Mouse (Mus musculus) MEL (cell line): ENCODE measurements around the gene Slc2a1. TPM values are rescaled to one million over a fixed set of nuclear protein-coding genes. Genes with fewer than 3 reads are reported as not detected.

Experiments used
- DNase-seq: peaks from one replicate; pipeline ENCODE4 v3.0.0; 2011; ENCODE audit warnings: low read depth, low spot score
- H3K27ac ChIP-seq: 2 replicates; pipeline ENCODE4 v1.5.1; 2012; ENCODE audit warnings: low read depth, mild to moderate bottlenecking, control low read depth, low read length, moderate library complexity; ENCODE audit not compliant: control insufficient read depth
- H3K27me3 ChIP-seq, 2 experiments: fragments of 150-350 bp in 1 of 2; sonication (generic) in 1 of 2; 2 replicates each; pipeline ENCODE4 v1.6.1; 2012; ENCODE audit warnings: low read length in 2 of 2, mild to moderate bottlenecking in 2 of 2, improper control_type of control experiment in 1 of 2, moderate library complexity in 1 of 2; ENCODE audit not compliant: insufficient read depth in 2 of 2, control insufficient read depth in 1 of 2
- H3K36me3 ChIP-seq, 2 experiments: 2 replicates each; pipeline ENCODE4 v1.6.1; 2012 to 2014; ENCODE audit warnings: low read length in 2 of 2, improper control_type of control experiment in 1 of 2, inconsistent platforms in 1 of 2, mild to moderate bottlenecking in 1 of 2; ENCODE audit not compliant: insufficient read depth in 2 of 2, control insufficient read depth in 1 of 2
- H3K4me1 ChIP-seq, 2 experiments: fragments of 150-350 bp in 1 of 2; sonication (generic) in 1 of 2; 2 replicates each; pipeline ENCODE4 v1.6.1; 2012; ENCODE audit warnings: low read length in 2 of 2, improper control_type of control experiment in 1 of 2, mild to moderate bottlenecking in 1 of 2; ENCODE audit not compliant: insufficient read depth in 2 of 2, control insufficient read depth in 1 of 2
- H3K4me3 ChIP-seq, 2 experiments: fragments of 150-350 bp in 1 of 2; sonication (generic) in 1 of 2; 2 replicates each; pipeline ENCODE4 v1.5.1; 2012; ENCODE audit warnings: low read depth in 2 of 2, low read length in 2 of 2, mild to moderate bottlenecking in 2 of 2, moderate library complexity in 2 of 2, control low read depth in 1 of 2, improper control_type of control experiment in 1 of 2; ENCODE audit not compliant: control insufficient read depth in 1 of 2, insufficient read depth in 1 of 2
- H3K79me2 ChIP-seq: 2 replicates; pipeline ENCODE4 v1.6.1; 2012; ENCODE audit warnings: mild to moderate bottlenecking, low read length, moderate library complexity; ENCODE audit not compliant: control insufficient read depth, poor library complexity, insufficient read depth
- H3K9ac ChIP-seq: 2 replicates; pipeline ENCODE4 v1.6.1; 2012; ENCODE audit warnings: low read depth, mild to moderate bottlenecking, control low read depth, low read length, moderate library complexity; ENCODE audit not compliant: control insufficient read depth, poor library complexity, severe bottlenecking
- H3K9me3 ChIP-seq: fragments of 150-350 bp; sonication (generic); replicated peaks from 2 replicates; pipeline ENCODE4 v1.6.1; 2012; ENCODE audit warnings: mild to moderate bottlenecking, low read length, improper control_type of control experiment, moderate library complexity; ENCODE audit not compliant: insufficient read depth
- CHD1 ChIP-seq: IDR thresholded peaks from 2 replicates; pipeline ENCODE4 v1.6.1; 2012; ENCODE audit warnings: low read depth, mild to moderate bottlenecking, inconsistent platforms, low read length, improper control_type of control experiment
- CHD2 ChIP-seq: IDR thresholded peaks from 2 replicates; pipeline ENCODE4 v1.6.1; 2011; ENCODE audit warnings: low read length, improper control_type of control experiment
- CTCF ChIP-seq, 3 experiments: IDR thresholded peaks in 2 of 3; conservative IDR thresholded peaks in 1 of 3; 2 replicates each; pipeline ENCODE4 v1.5.1; 2011 to 2012; ENCODE audit warnings: low read length in 3 of 3, low read depth in 2 of 3, mild to moderate bottlenecking in 2 of 3, improper control_type of control experiment in 1 of 3, inconsistent platforms in 1 of 3, mixed read lengths in 1 of 3, moderate library complexity in 1 of 3; ENCODE audit not compliant: control insufficient read depth in 1 of 3, insufficient read depth in 1 of 3, poor library complexity in 1 of 3, severe bottlenecking in 1 of 3
- ELF1 ChIP-seq: IDR thresholded peaks from 2 replicates; pipeline ENCODE4 v1.6.1; 2014; ENCODE audit warnings: low read depth, mild to moderate bottlenecking, inconsistent platforms, low read length, improper control_type of control experiment, moderate library complexity
- ETS1 ChIP-seq: IDR thresholded peaks from 2 replicates; pipeline ENCODE4 v1.6.1; 2012; ENCODE audit warnings: low read depth, mild to moderate bottlenecking, inconsistent platforms, low read length, improper control_type of control experiment, moderate library complexity
- GATA1 ChIP-seq: IDR thresholded peaks from 2 replicates; pipeline ENCODE4 v1.6.1; 2011; ENCODE audit warnings: low read depth, low read length, improper control_type of control experiment
- HCFC1 ChIP-seq: IDR thresholded peaks from 2 replicates; pipeline ENCODE4 v1.6.1; 2012; ENCODE audit warnings: low read depth, mild to moderate bottlenecking, inconsistent platforms, low read length, improper control_type of control experiment, moderate library complexity
- KAT2A ChIP-seq: conservative IDR thresholded peaks from 2 replicates; pipeline ENCODE4 v1.6.1; 2012; ENCODE audit warnings: low read depth, low read length, improper control_type of control experiment, inconsistent platforms
- MAX ChIP-seq: IDR thresholded peaks from 2 replicates; pipeline ENCODE4 v1.6.1; 2011; ENCODE audit warnings: low read length, improper control_type of control experiment
- MAZ ChIP-seq: IDR thresholded peaks from 2 replicates; pipeline ENCODE4 v1.6.1; 2012; ENCODE audit warnings: low read depth, mild to moderate bottlenecking, inconsistent platforms, low read length, improper control_type of control experiment
- MXI1 ChIP-seq: IDR thresholded peaks from 2 replicates; pipeline ENCODE4 v1.6.1; 2011; ENCODE audit warnings: mild to moderate bottlenecking, low read depth, low read length, improper control_type of control experiment
- MYB ChIP-seq: IDR thresholded peaks from 2 replicates; pipeline ENCODE4 v1.6.1; 2011; ENCODE audit warnings: mild to moderate bottlenecking, low read depth, low read length, improper control_type of control experiment
- MYC ChIP-seq: IDR thresholded peaks from 2 replicates; pipeline ENCODE4 v1.6.1; 2011; ENCODE audit warnings: low read depth, mild to moderate bottlenecking, low read length, improper control_type of control experiment, moderate library complexity
- NRF1 ChIP-seq: IDR thresholded peaks from 2 replicates; pipeline ENCODE4 v1.6.1; 2014; ENCODE audit warnings: low read depth, mild to moderate bottlenecking, inconsistent platforms, low read length, improper control_type of control experiment, moderate library complexity; ENCODE audit not compliant: poor library complexity, insufficient read depth, severe bottlenecking
- POLR2A ChIP-seq, 2 experiments: IDR thresholded peaks; 2 replicates each; pipeline ENCODE4 v1.6.1; 2011 to 2012; ENCODE audit warnings: low read length in 2 of 2, mild to moderate bottlenecking in 2 of 2, control low read depth in 1 of 2, improper control_type of control experiment in 1 of 2, low read depth in 1 of 2, moderate library complexity in 1 of 2; ENCODE audit not compliant: control insufficient read depth in 1 of 2, insufficient read depth in 1 of 2, poor library complexity in 1 of 2
- POLR2AphosphoS2 ChIP-seq: IDR thresholded peaks from 2 replicates; pipeline ENCODE4 v1.6.1; 2011; ENCODE audit warnings: low read length, improper control_type of control experiment
- POLR2AphosphoS5 ChIP-seq: IDR thresholded peaks from 2 replicates; pipeline ENCODE4 v1.6.1; 2012; ENCODE audit warnings: low read depth, borderline replicate concordance, mild to moderate bottlenecking, inconsistent platforms, low read length, moderate library complexity, mixed read lengths
- RAD21 ChIP-seq: IDR thresholded peaks from 2 replicates; pipeline ENCODE4 v1.6.1; 2011; ENCODE audit warnings: mild to moderate bottlenecking, low read depth, low read length, improper control_type of control experiment
- SIN3A ChIP-seq: IDR thresholded peaks from 2 replicates; pipeline ENCODE4 v1.6.1; 2012; ENCODE audit warnings: low read length, improper control_type of control experiment, inconsistent platforms
- TCF12 ChIP-seq: IDR thresholded peaks from 2 replicates; pipeline ENCODE4 v1.6.1; 2014; ENCODE audit warnings: low read depth, mild to moderate bottlenecking, inconsistent platforms, low read length, improper control_type of control experiment, moderate library complexity
- USF2 ChIP-seq, 2 experiments: IDR thresholded peaks; 2 replicates each; pipeline ENCODE4 v1.6.1; 2011 to 2012; ENCODE audit warnings: improper control_type of control experiment in 2 of 2, low read length in 2 of 2, borderline replicate concordance in 1 of 2, inconsistent platforms in 1 of 2, low read depth in 1 of 2, mild to moderate bottlenecking in 1 of 2; ENCODE audit not compliant: insufficient read depth in 1 of 2
- ZC3H11A ChIP-seq: IDR thresholded peaks from 2 replicates; pipeline ENCODE4 v1.6.1; 2012; ENCODE audit warnings: low read depth, mild to moderate bottlenecking, inconsistent platforms, low read length, improper control_type of control experiment
- ZKSCAN1 ChIP-seq: IDR thresholded peaks from 2 replicates; pipeline ENCODE4 v1.6.1; 2012; ENCODE audit warnings: low read depth, mild to moderate bottlenecking, inconsistent platforms, low read length, improper control_type of control experiment, moderate library complexity
- ZMIZ1 ChIP-seq: IDR thresholded peaks from 2 replicates; pipeline ENCODE4 v1.6.1; 2012; ENCODE audit warnings: low read depth, mild to moderate bottlenecking, inconsistent platforms, low read length, improper control_type of control experiment, moderate library complexity
- ZNF384 ChIP-seq: IDR thresholded peaks from 2 replicates; pipeline ENCODE4 v1.6.1; 2012; ENCODE audit warnings: low read depth, mild to moderate bottlenecking, inconsistent platforms, low read length, improper control_type of control experiment
- polyA plus RNA-seq, 2 experiments: library from polyadenylated mRNA; stranded (reverse) in 1 of 2; unstranded in 1 of 2; fragments of >175 nt in 1 of 2; fragments of >200 nt in 1 of 2; gene quantifications; 2 replicates each; pipeline versions ENCODE4 v1.2.1 to v1.2.4; 2012; ENCODE audit warnings: low replicate concordance in 2 of 2, low read depth in 1 of 2; ENCODE audit not compliant: insufficient read length in 2 of 2, insufficient read depth in 1 of 2, missing spikeins in 1 of 2
- total RNA-seq: library from RNA; depleted of rRNA; stranded (reverse); fragments of 300-350 nt; gene quantifications from 2 replicates; pipeline ENCODE4 v1.2.3, GENCODE M21; 2012

The Slc2a1 gene
- total and polyA plus RNA-seq, 3 experiments = 15.9 to 99.5 TPM; not detected in 1

DNA sequence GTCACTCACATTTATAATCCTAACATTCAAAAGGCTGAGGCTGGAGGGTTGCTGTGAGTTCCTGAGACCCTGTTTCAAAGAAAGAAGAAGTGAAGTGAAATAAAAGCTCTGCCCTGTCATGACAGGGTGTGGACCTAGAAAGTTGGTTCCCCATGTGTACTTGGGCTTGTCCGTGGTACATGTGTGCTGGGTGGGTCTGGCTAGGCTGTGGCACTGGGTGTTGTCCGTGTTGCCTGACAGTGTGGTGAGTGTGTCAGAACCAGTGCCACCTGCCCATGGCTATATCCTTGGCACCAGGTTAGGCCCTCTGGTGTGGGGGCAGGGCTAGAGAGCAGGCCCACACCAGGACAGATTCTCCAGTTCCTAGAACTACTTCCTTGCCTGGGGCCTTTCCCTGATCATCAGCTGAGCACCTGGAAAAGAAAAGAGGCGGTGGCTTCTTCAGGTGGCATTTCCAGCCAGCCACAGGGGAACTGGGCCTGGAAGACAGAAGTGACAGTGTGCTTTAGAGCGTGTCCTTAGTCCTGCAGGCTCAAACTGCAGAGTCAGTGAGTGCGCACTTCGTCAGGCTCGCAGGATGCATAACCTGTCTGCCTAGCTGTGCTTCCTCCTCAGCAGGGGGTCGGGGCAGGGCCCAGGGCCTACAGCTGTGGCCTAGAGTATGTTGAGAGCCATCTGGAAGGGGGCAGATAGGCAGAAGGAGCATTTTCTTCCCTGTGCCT, 22.8 kb downstream of the Slc2a1 start:
- Histone ChIP-seq H3K9ac (no peak overlapping the region), H3K36me3 (peaks cover 9 to 13% of the 10 kb centered on the region in 2 experiments), H3K27me3 (no peaks in the 10 kb centered on the region), H3K79me2 (no peaks in the 10 kb centered on the region), H3K4me1 (peaks cover 5 to 20% of the 10 kb centered on the region in 2 experiments; a peak in 3 of 4 replicates), H3K4me3 (no peak overlapping the region), H3K27ac (no peak overlapping the region), H3K9me3 (no peaks in the 10 kb centered on the region)
- DNase-seq = no peak
- TF ChIP-seq ETS1 (no peak), ZC3H11A (no peak), USF2 (IDR thresholded peaks at IDR 0.05; ENCODE audit: borderline replicate concordance in 1 of 2, insufficient read depth in 1 of 2, low read depth in 1 of 2, low read length in 2 of 2) (no peak), MXI1 (no peak), MYC (no peak), GATA1 (no peak), POLR2AphosphoS5 (no peak), POLR2A (IDR thresholded peaks at IDR 0.05; ENCODE audit: control insufficient read depth in 1 of 2, insufficient read depth in 1 of 2, low read depth in 1 of 2, low read length in 2 of 2, poor library complexity in 1 of 2) (no peak), SIN3A (no peak), ZNF384 (no peak), ZKSCAN1 (no peak), CTCF (IDR thresholded peaks at IDR 0.05 in 2 of 3, conservative IDR thresholded peaks at IDR 0.05 in 1 of 3; ENCODE audit: control insufficient read depth in 1 of 3, insufficient read depth in 1 of 3, low read depth in 2 of 3, low read length in 3 of 3, poor library complexity in 1 of 3, severe bottlenecking in 1 of 3) (no peak), CHD1 (no peak), TCF12 (no peak), MAX (no peak), ZMIZ1 (no peak), MYB (no peak), KAT2A (no peak)

DNA sequence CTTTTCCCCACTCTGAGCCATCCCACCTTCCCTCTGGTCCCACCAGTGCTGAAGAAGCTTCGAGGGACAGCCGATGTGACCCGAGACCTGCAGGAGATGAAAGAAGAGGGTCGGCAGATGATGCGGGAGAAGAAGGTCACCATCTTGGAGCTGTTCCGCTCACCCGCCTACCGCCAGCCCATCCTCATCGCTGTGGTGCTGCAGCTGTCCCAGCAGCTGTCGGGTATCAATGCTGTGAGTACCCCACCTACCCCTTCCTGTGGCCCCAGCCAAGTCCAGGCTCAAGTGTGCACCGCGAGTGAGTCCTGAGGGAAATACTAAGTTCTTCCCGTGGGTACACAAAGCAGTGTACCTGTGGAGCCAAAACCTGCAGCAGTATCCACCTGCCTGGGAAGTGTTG, 24.8 kb downstream of the Slc2a1 start:
- H3K27ac ChIP-seq = no peak overlapping the region
- no peaks in the 10 kb centered on the region for H3K79me2 ChIP-seq
- DNase-seq = no peak
- no peaks in the 10 kb centered on the region for H3K27me3 ChIP-seq
- H3K36me3 ChIP-seq = peaks cover 0 to 9% of the 10 kb centered on the region in 2 experiments
- no peak overlapping the region for H3K9ac ChIP-seq
- TF ChIP-seq ZMIZ1 (no peak), MAX (no peak), NRF1 (no peak), RAD21 (no peak), ELF1 (no peak), MAZ (no peak), POLR2AphosphoS2 (no peak), HCFC1 (no peak), CTCF (IDR thresholded peaks at IDR 0.05 in 2 of 3, conservative IDR thresholded peaks at IDR 0.05 in 1 of 3; ENCODE audit: control insufficient read depth in 1 of 3, insufficient read depth in 1 of 3, low read depth in 2 of 3, low read length in 3 of 3, poor library complexity in 1 of 3, severe bottlenecking in 1 of 3) (no peak), TCF12 (no peak), MYB (no peak), POLR2A (IDR thresholded peaks at IDR 0.05; ENCODE audit: control insufficient read depth in 1 of 2, insufficient read depth in 1 of 2, low read depth in 1 of 2, low read length in 2 of 2, poor library complexity in 1 of 2) (no peak), SIN3A (no peak), CHD2 (no peak)
- H3K9me3 ChIP-seq = no peaks in the 10 kb centered on the region
- peaks cover 2 to 4% of the 10 kb centered on the region in 2 experiments; a peak in 2 of 4 replicates for H3K4me1 ChIP-seq
- no peak overlapping the region for H3K4me3 ChIP-seq
